Mouse (Mus musculus) stomach, embryonic 15.5 days (tissue): Measurements from ENCODE around the gene Tex14. TPM values are rescaled to one million over a fixed set of nuclear protein-coding genes. Genes with fewer than 3 reads are reported as not detected.
"Not testable (repeated sequence)": the region's sequence is repeated elsewhere in the genome, so short reads cannot be mapped to it uniquely, and the experiment has no call there.

Experiments
- ATAC-seq: fragments of 200-750 bp; cut with Nextera tagmentation; 2 replicates; pipeline ENCODE4 v1.8.0; 2017; ENCODE audit warnings: low read depth, moderate number of reproducible peaks, moderate TSS enrichment; ENCODE audit not compliant: insufficient read depth, low FRiP score
- H3K27ac ChIP-seq: fragments of 300-500 bp; sonication (generic); 2 replicates; pipeline ENCODE4 v1.5.1; 2015; ENCODE audit warnings: mild to moderate bottlenecking, inconsistent platforms
- H3K27me3 ChIP-seq: fragments of 300-500 bp; sonication (generic); replicated peaks from 2 replicates; pipeline ENCODE4 v1.6.1; 2015; ENCODE audit warnings: inconsistent platforms
- H3K36me3 ChIP-seq: fragments of 300-500 bp; sonication (generic); 2 replicates; pipeline ENCODE4 v1.6.1; 2015; ENCODE audit warnings: inconsistent platforms
- H3K4me1 ChIP-seq: fragments of 300-500 bp; sonication (generic); 2 replicates; pipeline ENCODE4 v1.6.1; 2015; ENCODE audit warnings: inconsistent platforms
- H3K4me2 ChIP-seq: fragments of 300-500 bp; sonication (generic); 2 replicates; pipeline ENCODE4 v1.6.1; 2015; ENCODE audit warnings: mild to moderate bottlenecking, inconsistent platforms
- H3K4me3 ChIP-seq: fragments of 300-500 bp; sonication (generic); replicated peaks from 2 replicates; pipeline ENCODE4 v1.5.1; 2015; ENCODE audit warnings: inconsistent platforms
- H3K9ac ChIP-seq: fragments of 300-500 bp; sonication (generic); 2 replicates; pipeline ENCODE4 v1.6.1; 2015; ENCODE audit warnings: inconsistent platforms
- H3K9me3 ChIP-seq: fragments of 300-500 bp; sonication (generic); 2 replicates; pipeline ENCODE4 v1.6.1; 2016; ENCODE audit warnings: inconsistent platforms
- WGBS: fragments of 180-500 bp; shearing (Covaris S2); methylation state at CpG from one replicate; pipeline ENCODE4 v1.1.7; 2015; 5-methylcytosine and 5-hydroxymethylcytosine counted together
- polyA plus RNA-seq: library from polyadenylated mRNA; unstranded; fragments of >200 nt; fragmentation: Nextera tagmentation; extraction: Ambion mirVana; gene quantifications from 2 replicates; pipeline ENCODE4 v1.2.1, GENCODE M21; 2015

Gene Tex14
- polyA plus RNA-seq, 1 experiment from 2014 or later, result 0.59 TPM

GRCm38 (mm10) chr11:87428051-87428673 lies 23.3 kb downstream of the Tex14 start:
- Histone ChIP-seq H3K9me3 (no peaks in the 10 kb centered on the region), H3K27ac (peak overlapping the region; percentile 68; the same call in 1 of the 2 replicates), H3K9ac (no peak overlapping the region), H3K4me3 (no peak overlapping the region), H3K36me3 (no peaks in the 10 kb centered on the region), H3K4me1 (no peaks in the 10 kb centered on the region), H3K4me2 (no peak overlapping the region), H3K27me3 (no peaks in the 10 kb centered on the region)
- WGBS, result 69% methylated on average over 2 of the region's 2 CpGs
- no peak for ATAC-seq

- H3K27ac ChIP-seq, result no peak overlapping the region
- H3K27me3 ChIP-seq, result no peaks in the 10 kb centered on the region
- H3K9me3 ChIP-seq, result no peaks in the 10 kb centered on the region
- H3K9ac ChIP-seq, result no peak overlapping the region
- WGBS, result 83% methylated on average over 4 of the region's 4 CpGs
- no peak overlapping the region for H3K4me3 ChIP-seq
- ATAC-seq, result no peak
- H3K4me1 ChIP-seq, result no peaks in the 10 kb centered on the region
- no peak overlapping the region for H3K4me2 ChIP-seq
- no peaks in the 10 kb centered on the region for H3K36me3 ChIP-seq
These were observed 24.5 kb downstream of the Tex14 start for GRCm38 (mm10) chr11:87429363-87429762.

GRCm38 (mm10) chr11:87430374-87430773 lies 25.5 kb downstream of the Tex14 start:
- ATAC-seq, result no peak

GRCm38 (mm10) chr11:87431813-87432212 lies 26.9 kb downstream of the Tex14 start:
- not testable (repeated sequence) for H3K27ac ChIP-seq, H3K9ac ChIP-seq, H3K9me3 ChIP-seq, H3K36me3 ChIP-seq, H3K4me2 ChIP-seq, H3K27me3 ChIP-seq, ATAC-seq, H3K4me3 ChIP-seq, H3K4me1 ChIP-seq
- WGBS, result 93% methylated on average over 8 of the region's 8 CpGs

More at GRCm38 (mm10) chr11:87430374-87430773, 25.5 kb downstream of the Tex14 start:
- H3K36me3 ChIP-seq, result no peaks in the 10 kb centered on the region
- no peak overlapping the region for H3K27ac ChIP-seq
- WGBS, result 68% methylated on average over 2 of the region's 2 CpGs
- H3K27me3 ChIP-seq, result no peaks in the 10 kb centered on the region
- no peaks in the 10 kb centered on the region for H3K9me3 ChIP-seq
- no peak overlapping the region for H3K9ac ChIP-seq
- no peak overlapping the region for H3K4me3 ChIP-seq
- H3K4me2 ChIP-seq, result no peak overlapping the region
- H3K4me1 ChIP-seq, result no peaks in the 10 kb centered on the region

- no peaks in the 10 kb centered on the region for H3K27me3 ChIP-seq
- no peak overlapping the region for H3K9ac ChIP-seq
- H3K4me2 ChIP-seq, result no peak overlapping the region
- H3K4me1 ChIP-seq, result no peaks in the 10 kb centered on the region
- H3K4me3 ChIP-seq, result no peak overlapping the region
- H3K9me3 ChIP-seq, result no peaks in the 10 kb centered on the region
- no peaks in the 10 kb centered on the region for H3K36me3 ChIP-seq
- ATAC-seq, result no peak
- WGBS, result 65% methylated on average over 1 of the region's 1 CpGs
- no peak overlapping the region for H3K27ac ChIP-seq
These were observed 27.6 kb downstream of the Tex14 start for GRCm38 (mm10) chr11:87432447-87432846.

GRCm38 (mm10) chr11:87432933-87433669 lies 28.2 kb downstream of the Tex14 start:
- no peak overlapping the region for H3K4me3 ChIP-seq
- H3K4me2 ChIP-seq, result no peak overlapping the region
- H3K9me3 ChIP-seq, result no peaks in the 10 kb centered on the region
- no peak overlapping the region for H3K9ac ChIP-seq
- H3K27ac ChIP-seq, result no peak overlapping the region
- H3K4me1 ChIP-seq, result no peaks in the 10 kb centered on the region
- H3K27me3 ChIP-seq, result no peaks in the 10 kb centered on the region
- no peak for ATAC-seq
- WGBS, result 43% methylated on average over 6 of the region's 6 CpGs
- H3K36me3 ChIP-seq, result no peaks in the 10 kb centered on the region

- not testable (repeated sequence) for H3K27ac ChIP-seq, ATAC-seq, H3K27me3 ChIP-seq, H3K36me3 ChIP-seq, H3K9me3 ChIP-seq, H3K4me2 ChIP-seq, H3K4me3 ChIP-seq, H3K9ac ChIP-seq, H3K4me1 ChIP-seq
- 90% methylated on average over 2 of the region's 2 CpGs for WGBS
These were observed 30.2 kb downstream of the Tex14 start for GRCm38 (mm10) chr11:87435107-87435506.

- no peaks in the 10 kb centered on the region for H3K36me3 ChIP-seq
- H3K27me3 ChIP-seq, result no peaks in the 10 kb centered on the region
- H3K9ac ChIP-seq, result no peak overlapping the region
- no peak overlapping the region for H3K4me2 ChIP-seq
- H3K9me3 ChIP-seq, result no peaks in the 10 kb centered on the region
- no peak overlapping the region for H3K27ac ChIP-seq
- no peaks in the 10 kb centered on the region for H3K4me1 ChIP-seq
- ATAC-seq, result no peak
- WGBS, result 34% methylated on average over 5 of the region's 5 CpGs
- H3K4me3 ChIP-seq, result no peak overlapping the region
These were observed 31.7 kb downstream of the Tex14 start for GRCm38 (mm10) chr11:87436326-87437232.

- Histone ChIP-seq H3K27ac (0 out of 2 replicates have a peak overlapping the region, but pooled peaks have one; percentile 31), H3K4me2 (no peak overlapping the region), H3K9ac (no peak overlapping the region), H3K27me3 (no peaks in the 10 kb centered on the region), H3K9me3 (no peaks in the 10 kb centered on the region), H3K36me3 (no peaks in the 10 kb centered on the region), H3K4me1 (peaks cover 2% of the 10 kb centered on the region; the same call in 1 of the 2 replicates), H3K4me3 (no peak overlapping the region)
- no peak for ATAC-seq
- WGBS, result 78% methylated on average over 10 of the region's 10 CpGs
These were observed 35.0 kb downstream of the Tex14 start for GRCm38 (mm10) chr11:87439796-87440420.

GRCm38 (mm10) chr11:87442643-87443372 lies 37.9 kb downstream of the Tex14 start:
- Histone ChIP-seq H3K4me3 (peak overlapping the region; percentile 27), H3K4me2 (peak overlapping the region; percentile 65), H3K9ac (peak overlapping the region; percentile 19; the same call in 1 of the 2 replicates), H3K27ac (0 out of 2 replicates have a peak overlapping the region, but pooled peaks have one; percentile 63)
- not testable (repeated sequence) for H3K36me3 ChIP-seq, H3K4me1 ChIP-seq, H3K9me3 ChIP-seq, H3K27me3 ChIP-seq
- under 1% methylated on average over 33 of the region's 62 CpGs for WGBS
- peak; percentile 98 for ATAC-seq

- H3K9ac ChIP-seq, result no peak overlapping the region
- no peak overlapping the region for H3K4me3 ChIP-seq
- H3K36me3 ChIP-seq, result no peaks in the 10 kb centered on the region
- no peak overlapping the region for H3K4me2 ChIP-seq
- no peaks in the 10 kb centered on the region for H3K27me3 ChIP-seq
- 0% methylated on average over 5 of the region's 5 CpGs for WGBS
- H3K9me3 ChIP-seq, result no peaks in the 10 kb centered on the region
- peak overlapping the region; percentile 80 for H3K27ac ChIP-seq
- peak; percentile 75; the same call in 1 of the 2 replicates for ATAC-seq
- peaks cover 5% of the 10 kb centered on the region; the same call in 1 of the 2 replicates for H3K4me1 ChIP-seq
These were observed 38.6 kb downstream of the Tex14 start for GRCm38 (mm10) chr11:87443373-87443883.
